Mouse (Mus musculus): Measurements from ENCODE around the gene Keap1. TPM values are rescaled to one million over a fixed set of nuclear protein-coding genes. Genes with fewer than 3 reads are reported as not detected.

Keap1 gene
- total and polyA plus RNA-seq, 2 experiments from 2014 or later = 45.7 to 79.0 TPM

DNA sequence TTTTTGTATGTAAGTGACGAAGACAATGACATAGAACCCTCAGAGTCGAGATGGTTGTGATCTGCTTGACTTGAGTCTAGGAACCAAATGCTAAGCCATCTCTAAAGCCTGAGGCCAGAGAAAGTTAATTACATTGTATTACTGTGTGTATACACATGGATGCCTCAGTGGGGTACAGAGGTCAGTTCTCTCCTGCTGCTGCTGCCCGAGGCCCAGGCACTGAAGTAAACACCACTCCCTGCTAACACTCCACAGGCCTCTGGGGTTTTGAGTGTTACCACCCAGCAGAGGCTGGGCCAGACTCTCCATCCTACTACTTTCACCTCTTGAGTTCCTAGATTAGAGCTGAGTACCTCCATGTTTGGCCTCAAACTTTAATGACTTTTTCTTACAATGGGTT lies 44.8 kb upstream of the Keap1 start:
- WGBS = 86% methylated on average over 3 of the region's 3 CpGs
- Histone ChIP-seq H3K4me1 (ENCODE audit: control insufficient read depth, insufficient read depth) (peaks cover 17% of the 10 kb centered on the region), H3K27me3 (ENCODE audit: control insufficient read depth, insufficient read depth, low read length) (no peaks in the 10 kb centered on the region), H3K9ac (replicated peaks; ENCODE audit: low read depth, low read length) (no peak overlapping the region), H3K4me2 (ENCODE audit: low read depth, low read length) (no peak overlapping the region), H3K4me3 (ENCODE audit: low read depth, low read length) (no peak overlapping the region), H3K9me3 (replicated peaks; ENCODE audit: control insufficient read depth, low read length) (no peaks in the 10 kb centered on the region), H3K27ac (ENCODE audit: low read depth) (no peak overlapping the region), H3K36me3 (replicated peaks; ENCODE audit: control insufficient read depth, insufficient read depth, low read length) (peaks cover 56% of the 10 kb centered on the region)
- TF ChIP-seq CTCF (IDR thresholded peaks at IDR 0.05; ENCODE audit: low read depth) (no peak), EP300 (IDR thresholded peaks at IDR 0.05; ENCODE audit: low read depth) (no peak)
- ATAC-seq (ENCODE audit: insufficient read depth, low read depth) (no peak), DNase-seq (ENCODE audit: low spot score) (no peak)

DNA sequence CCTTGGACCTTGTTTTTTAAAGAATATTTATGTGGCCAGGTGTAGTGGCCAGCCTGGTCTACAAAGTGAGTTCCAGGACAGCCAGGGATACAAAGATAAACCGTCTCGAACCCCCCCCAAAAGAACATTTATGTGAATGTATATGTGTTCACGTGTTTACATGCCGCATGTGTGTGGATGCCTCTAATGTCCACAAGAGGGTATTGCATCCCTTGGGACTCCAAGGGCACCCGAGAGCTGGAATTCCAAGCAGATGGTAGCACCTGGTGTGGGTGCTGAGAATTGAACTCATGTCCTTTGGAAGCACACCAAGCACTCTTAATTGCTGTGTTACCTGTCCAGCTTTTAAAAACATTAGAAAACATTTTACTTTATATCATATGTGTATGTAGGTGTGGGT lies 44.4 kb upstream of the Keap1 start:
- H3K27me3 ChIP-seq (ENCODE audit: control insufficient read depth, insufficient read depth, low read length) = no peaks in the 10 kb centered on the region
- peaks cover 13% of the 10 kb centered on the region for H3K4me1 ChIP-seq (ENCODE audit: control insufficient read depth, insufficient read depth)
- DNase-seq (ENCODE audit: low spot score) = no peak
- no peak overlapping the region for H3K27ac ChIP-seq (ENCODE audit: low read depth)
- TF ChIP-seq EP300 (IDR thresholded peaks at IDR 0.05; ENCODE audit: low read depth) (no peak), CTCF (IDR thresholded peaks at IDR 0.05; ENCODE audit: low read depth) (no peak)
- ATAC-seq (ENCODE audit: insufficient read depth, low read depth) = no peak
- H3K4me2 ChIP-seq (ENCODE audit: low read depth, low read length) = no peak overlapping the region
- 88% methylated on average over 5 of the region's 5 CpGs for WGBS
- H3K4me3 ChIP-seq (ENCODE audit: low read depth, low read length) = no peak overlapping the region
- no peak overlapping the region for H3K9ac ChIP-seq (replicated peaks; ENCODE audit: low read depth, low read length)
- H3K36me3 ChIP-seq (replicated peaks; ENCODE audit: control insufficient read depth, insufficient read depth, low read length) = peaks cover 60% of the 10 kb centered on the region
- H3K9me3 ChIP-seq (replicated peaks; ENCODE audit: control insufficient read depth, low read length) = no peaks in the 10 kb centered on the region

DNA sequence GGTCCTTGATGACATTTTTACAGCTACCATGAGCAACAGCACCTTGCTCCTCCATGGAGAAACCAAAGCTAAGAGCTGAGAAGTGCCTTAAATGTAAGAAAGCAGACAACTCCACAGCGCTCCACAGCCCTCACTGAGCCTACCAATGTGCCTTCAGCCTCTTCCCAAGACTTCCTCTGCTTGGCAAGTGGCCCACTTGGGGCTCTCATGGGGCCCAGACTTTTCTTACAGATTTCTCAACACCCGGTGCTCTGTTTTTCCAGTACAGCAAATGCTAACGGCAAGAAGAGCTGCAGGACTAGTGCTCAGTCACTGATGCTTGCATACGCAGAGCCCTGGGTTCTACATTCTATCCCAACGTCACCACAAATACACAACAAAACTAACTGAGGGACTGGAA lies 38.6 kb upstream of the Keap1 start:
- H3K9ac ChIP-seq (replicated peaks; ENCODE audit: low read depth, low read length) = no peak overlapping the region
- no peak for TF ChIP-seq EP300 (IDR thresholded peaks at IDR 0.05; ENCODE audit: low read depth)
- TF ChIP-seq CTCF (IDR thresholded peaks at IDR 0.05; ENCODE audit: low read depth) = no peak
- no peak overlapping the region for H3K27ac ChIP-seq (ENCODE audit: low read depth)
- DNase-seq (ENCODE audit: low spot score) (no peak), ATAC-seq (ENCODE audit: insufficient read depth, low read depth) (no peak)
- peaks cover 7% of the 10 kb centered on the region; the same call in 1 of the 2 replicates for H3K4me1 ChIP-seq (ENCODE audit: control insufficient read depth, insufficient read depth)
- H3K36me3 ChIP-seq (replicated peaks; ENCODE audit: control insufficient read depth, insufficient read depth, low read length) = peaks cover 91% of the 10 kb centered on the region
- 95% methylated on average over 5 of the region's 5 CpGs for WGBS
- no peaks in the 10 kb centered on the region for H3K27me3 ChIP-seq (ENCODE audit: control insufficient read depth, insufficient read depth, low read length)
- H3K9me3 ChIP-seq (replicated peaks; ENCODE audit: control insufficient read depth, low read length) = no peaks in the 10 kb centered on the region
- H3K4me3 ChIP-seq (ENCODE audit: low read depth, low read length) = no peak overlapping the region
- H3K4me2 ChIP-seq (ENCODE audit: low read depth, low read length) = no peak overlapping the region

DNA sequence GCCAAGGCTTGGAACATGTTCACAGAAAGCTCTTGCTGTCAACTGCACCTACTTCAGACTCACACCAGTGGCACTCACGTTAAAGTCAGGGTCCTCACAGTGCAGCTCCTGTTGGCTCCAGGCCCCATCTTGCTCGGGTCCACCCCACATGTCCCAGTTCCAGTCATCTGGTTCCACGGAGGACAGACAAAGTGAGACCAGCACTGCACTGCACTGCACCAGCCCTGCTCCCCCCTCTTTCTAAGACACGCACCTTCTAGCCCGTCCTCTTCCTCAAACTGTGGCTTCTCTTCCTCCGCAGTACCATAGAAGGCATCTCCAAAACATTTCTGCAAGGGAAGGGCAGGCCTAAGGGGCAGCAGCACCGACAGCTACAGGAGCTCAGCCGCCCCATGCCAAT lies 37.1 kb upstream of the Keap1 start:
- H3K9ac ChIP-seq (replicated peaks; ENCODE audit: low read depth, low read length) = no peak overlapping the region
- WGBS = 77% methylated on average over 8 of the region's 8 CpGs
- peaks cover 7% of the 10 kb centered on the region; the same call in 1 of the 2 replicates for H3K4me1 ChIP-seq (ENCODE audit: control insufficient read depth, insufficient read depth)
- ATAC-seq (ENCODE audit: insufficient read depth, low read depth) (no peak), DNase-seq (ENCODE audit: low spot score) (no peak)
- H3K36me3 ChIP-seq (replicated peaks; ENCODE audit: control insufficient read depth, insufficient read depth, low read length) = peaks cover 94% of the 10 kb centered on the region
- no peak overlapping the region for H3K4me2 ChIP-seq (ENCODE audit: low read depth, low read length)
- H3K27me3 ChIP-seq (ENCODE audit: control insufficient read depth, insufficient read depth, low read length) = no peaks in the 10 kb centered on the region
- no peak for TF ChIP-seq CTCF (IDR thresholded peaks at IDR 0.05; ENCODE audit: low read depth)
- no peak for TF ChIP-seq EP300 (IDR thresholded peaks at IDR 0.05; ENCODE audit: low read depth)
- H3K9me3 ChIP-seq (replicated peaks; ENCODE audit: control insufficient read depth, low read length) = no peaks in the 10 kb centered on the region
- no peak overlapping the region for H3K27ac ChIP-seq (ENCODE audit: low read depth)
- no peak overlapping the region for H3K4me3 ChIP-seq (ENCODE audit: low read depth, low read length)

DNA sequence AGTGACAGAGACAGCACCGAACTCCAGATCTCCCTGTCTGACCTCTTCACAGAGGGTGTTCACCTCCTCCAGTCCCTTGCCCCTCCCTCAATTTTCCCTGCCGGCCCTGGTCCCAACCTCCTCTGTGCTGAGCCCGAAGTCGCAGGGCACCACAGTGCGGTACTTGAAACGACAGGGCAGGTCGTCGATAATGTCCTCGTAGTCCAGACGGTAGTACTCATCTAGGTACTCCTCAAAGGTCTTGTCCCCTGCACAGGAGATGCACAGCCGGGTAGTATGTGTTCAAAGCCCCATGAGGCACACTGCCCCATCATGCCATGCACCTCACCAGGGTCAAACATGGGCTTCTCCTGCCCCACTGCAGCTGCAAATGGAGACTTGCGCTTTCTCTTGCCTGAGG lies 36.6 kb upstream of the Keap1 start:
- TF ChIP-seq EP300 (IDR thresholded peaks at IDR 0.05; ENCODE audit: low read depth) (no peak), CTCF (IDR thresholded peaks at IDR 0.05; ENCODE audit: low read depth) (no peak)
- 80% methylated on average over 12 of the region's 12 CpGs for WGBS

DNA sequence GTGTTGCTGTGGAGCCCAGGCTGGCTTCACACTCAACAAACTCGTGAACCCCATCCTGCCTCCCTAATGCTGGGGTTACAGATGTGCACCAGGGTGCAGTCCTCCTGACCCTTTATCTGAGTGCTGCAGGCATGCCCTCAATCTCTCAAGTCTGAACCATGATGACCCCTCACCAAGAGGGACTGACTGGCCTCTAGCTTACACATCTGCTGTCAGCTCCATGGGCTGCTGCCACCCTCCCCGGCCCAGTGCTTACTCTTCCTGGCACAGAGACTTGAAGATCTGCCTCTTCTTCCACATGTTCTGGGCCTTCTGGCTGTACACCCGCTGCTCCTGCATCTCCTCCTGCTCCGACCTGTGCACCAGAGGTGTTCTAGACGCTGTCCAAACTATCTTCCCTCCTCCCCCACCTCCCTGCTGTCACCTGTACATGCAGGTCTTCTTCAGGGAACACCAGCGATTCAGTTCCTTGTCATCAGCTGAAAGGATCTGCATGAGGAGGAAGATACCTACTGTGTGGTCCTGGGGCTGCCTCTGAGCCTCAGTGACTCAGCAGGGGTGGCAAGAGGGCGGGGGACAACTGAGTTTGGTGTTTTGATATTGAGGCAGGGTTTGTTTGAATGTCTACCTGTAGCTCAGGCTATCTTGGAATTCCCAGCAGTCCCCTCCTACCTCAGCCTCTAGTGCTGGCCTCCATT lies 36.0 kb upstream of the Keap1 start:
- Histone ChIP-seq H3K27me3 (ENCODE audit: control insufficient read depth, insufficient read depth, low read length) (no peaks in the 10 kb centered on the region), H3K36me3 (replicated peaks; ENCODE audit: control insufficient read depth, insufficient read depth, low read length) (peaks cover 96% of the 10 kb centered on the region)
- no peak for ATAC-seq (ENCODE audit: insufficient read depth, low read depth)

More for the DNA sequence above, 36.6 kb upstream of the Keap1 start:
- H3K4me1 ChIP-seq (ENCODE audit: control insufficient read depth, insufficient read depth) = peaks cover 7% of the 10 kb centered on the region; the same call in 1 of the 2 replicates
- no peak overlapping the region for H3K27ac ChIP-seq (ENCODE audit: low read depth)
- H3K9me3 ChIP-seq (replicated peaks; ENCODE audit: control insufficient read depth, low read length) = no peaks in the 10 kb centered on the region
- no peak overlapping the region for H3K9ac ChIP-seq (replicated peaks; ENCODE audit: low read depth, low read length)
- H3K4me2 ChIP-seq (ENCODE audit: low read depth, low read length) = no peak overlapping the region
- H3K27me3 ChIP-seq (ENCODE audit: control insufficient read depth, insufficient read depth, low read length) = no peaks in the 10 kb centered on the region
- DNase-seq (ENCODE audit: low spot score) = no peak
- peaks cover 94% of the 10 kb centered on the region for H3K36me3 ChIP-seq (replicated peaks; ENCODE audit: control insufficient read depth, insufficient read depth, low read length)
- H3K4me3 ChIP-seq (ENCODE audit: low read depth, low read length) = no peak overlapping the region
- ATAC-seq (ENCODE audit: insufficient read depth, low read depth) = no peak

More for the DNA sequence above, 36.0 kb upstream of the Keap1 start:
- H3K4me2 ChIP-seq (ENCODE audit: low read depth, low read length) = no peak overlapping the region
- whole genome bisulfite sequencing = 79% methylated on average over 7 of the region's 7 CpGs
- no peaks in the 10 kb centered on the region for H3K9me3 ChIP-seq (replicated peaks; ENCODE audit: control insufficient read depth, low read length)
- H3K4me1 ChIP-seq (ENCODE audit: control insufficient read depth, insufficient read depth) = peaks cover 7% of the 10 kb centered on the region; the same call in 1 of the 2 replicates
- TF ChIP-seq EP300 (IDR thresholded peaks at IDR 0.05; ENCODE audit: low read depth) = no peak
- no peak for TF ChIP-seq CTCF (IDR thresholded peaks at IDR 0.05; ENCODE audit: low read depth)
- 0 out of 2 replicates have a peak overlapping the region, but pooled peaks have one; percentile 62 for H3K27ac ChIP-seq (ENCODE audit: low read depth)
- H3K4me3 ChIP-seq (ENCODE audit: low read depth, low read length) = no peak overlapping the region
- DNase-seq (ENCODE audit: low spot score) = no peak
- no peak overlapping the region for H3K9ac ChIP-seq (replicated peaks; ENCODE audit: low read depth, low read length)
